8 mouse cellular contexts compared by ENCODE assay signal in genomic region chr5:134688086-134688717, GRCm38 (mm10). TPM values are rescaled to one million over a fixed set of nuclear protein-coding genes. Genes with fewer than 3 reads are reported as not detected.
A peak's percentile ranks its signal among the peaks of the same experiment; 100 is the strongest.
DNase-seq lines count a peak whose midpoint lies in the region; ATAC-seq and TF ChIP-seq lines count a peak whose summit lies in the region.

Gene Limk1, minus strand, starts transcription at chr5:134688598.

- H3K4me3 ChIP-seq in erythroblast, embryonic 14.5 days (replicated peaks) = peak within 1 kb of the TSS; percentile 74
- peak within 1 kb of the TSS; percentile 50 for H3K4me3 ChIP-seq in thymus, adult 2 months (ENCODE audit: control insufficient read depth, insufficient read depth, low read length)
- H3K4me3 ChIP-seq in hindbrain, embryonic 12.5 days = peak within 1 kb of the TSS; percentile 87
- peak within 1 kb of the TSS; percentile 55 to 64 for H3K4me3 ChIP-seq in liver, embryonic 14.5 days (ENCODE audit: insufficient read depth in 1 of 2, low read depth in 2 of 2, low read length in 2 of 2)

- no peaks in the 10 kb centered on the region for H3K36me3 ChIP-seq in erythroblast, embryonic 14.5 days (ENCODE audit: control insufficient read depth)
- H3K36me3 ChIP-seq in thymus, adult 2 months (ENCODE audit: control insufficient read depth, insufficient read depth, low read length) = no peaks in the 10 kb centered on the region
- peaks cover 27% of the 10 kb centered on the region for H3K36me3 ChIP-seq in hindbrain, embryonic 12.5 days
- no peaks in the 10 kb centered on the region for H3K36me3 ChIP-seq in liver, embryonic 14.5 days (replicated peaks; ENCODE audit: control insufficient read depth, insufficient read depth, low read depth)

- peak within 1 kb of the TSS; percentile 30; the same call in 1 of the 2 replicates for H3K27ac ChIP-seq in thymus, adult 2 months (ENCODE audit: control insufficient read depth, insufficient read depth, low read length)
- peak within 1 kb of the TSS; percentile 89 for H3K27ac ChIP-seq in hindbrain, embryonic 12.5 days
- H3K27ac ChIP-seq in liver, embryonic 14.5 days = peak within 1 kb of the TSS; percentile 49

- H3K4me1 ChIP-seq in erythroblast, embryonic 14.5 days (ENCODE audit: control insufficient read depth) = peaks cover 28% of the 10 kb centered on the region
- H3K4me1 ChIP-seq in thymus, adult 2 months (replicated peaks; ENCODE audit: control insufficient read depth, insufficient read depth, low read length) = peaks cover 2% of the 10 kb centered on the region; the same call in 1 of the 2 replicates
- H3K4me1 ChIP-seq in hindbrain, embryonic 12.5 days = peaks cover 22% of the 10 kb centered on the region
- peaks cover 2 to 3% of the 10 kb centered on the region in 2 experiments for H3K4me1 ChIP-seq in liver, embryonic 14.5 days (replicated peaks; ENCODE audit: control insufficient read depth in 2 of 2, insufficient read depth in 2 of 2, low read length in 1 of 2)

- H3K27me3 ChIP-seq in erythroblast, embryonic 14.5 days (ENCODE audit: control insufficient read depth) = peaks cover 20% of the 10 kb centered on the region
- H3K27me3 ChIP-seq in thymus, adult 2 months (ENCODE audit: control insufficient read depth, insufficient read depth, low read length) = no peaks in the 10 kb centered on the region
- no peaks in the 10 kb centered on the region for H3K27me3 ChIP-seq in hindbrain, embryonic 12.5 days
- H3K27me3 ChIP-seq in liver, embryonic 14.5 days (ENCODE audit: control insufficient read depth, insufficient read depth, low read length) = no peaks in the 10 kb centered on the region; the same call in 1 of the 2 replicates

- no peak for TF ChIP-seq EP300 in liver, embryonic 14.5 days (IDR thresholded peaks at IDR 0.05; ENCODE audit: low read depth)

- H3K9me3 ChIP-seq in erythroblast, embryonic 14.5 days (ENCODE audit: control insufficient read depth, low read length) = no peaks in the 10 kb centered on the region
- H3K9me3 ChIP-seq in hindbrain, embryonic 12.5 days (replicated peaks) = no peaks in the 10 kb centered on the region
- no peaks in the 10 kb centered on the region for H3K9me3 ChIP-seq in liver, embryonic 14.5 days (ENCODE audit: control insufficient read depth, low read length)

- H3K4me2 ChIP-seq in hindbrain, embryonic 12.5 days (replicated peaks) = peak within 1 kb of the TSS; percentile 86
- H3K4me2 ChIP-seq in liver, embryonic 14.5 days (ENCODE audit: low read depth) = peak within 1 kb of the TSS; percentile 91

- H3K9ac ChIP-seq in hindbrain, embryonic 12.5 days = peak within 1 kb of the TSS; percentile 91
- H3K9ac ChIP-seq in liver, embryonic 14.5 days (replicated peaks) = peak within 1 kb of the TSS; percentile 50

- no peak for TF ChIP-seq CTCF in thymus, adult 2 months (IDR thresholded peaks at IDR 0.05; ENCODE audit: borderline replicate concordance, control insufficient read depth, extremely low read depth, insufficient read depth, low read length, poor library complexity)
- no peak for TF ChIP-seq CTCF in liver, embryonic 14.5 days (IDR thresholded peaks at IDR 0.05; ENCODE audit: low read depth)

- TF ChIP-seq POLR2A in thymus, adult 2 months (IDR thresholded peaks at IDR 0.05; ENCODE audit: control insufficient read depth, extremely low read depth, insufficient read depth, low read length, poor library complexity) = no peak

- 2% methylated on average over 69 of the region's 69 CpGs for WGBS in thymus, adult 2 months
- under 1% methylated on average over 22 of the region's 69 CpGs for WGBS in hindbrain, embryonic 12.5 days
- WGBS in liver, embryonic 14.5 days (ENCODE audit: insufficient replicate concordance) = under 1% methylated on average over 61 of the region's 69 CpGs

- ATAC-seq in erythroblast, adult 5-6 weeks (replicated peaks; ENCODE audit: low FRiP score, poor library complexity, severe bottlenecking) = no peak
- peak; percentile 57 for ATAC-seq in hindbrain, embryonic 12.5 days (ENCODE audit: low FRiP score)
- no peak for ATAC-seq in liver, embryonic 14.5 days (ENCODE audit: insufficient read depth)
- no peak for ATAC-seq in monocyte, adult 5-6 weeks (replicated peaks; ENCODE audit: insufficient number of reproducible peaks, low FRiP score, low TSS enrichment, poor library complexity, severe bottlenecking)

- no peak for DNase-seq in thymus, adult 2 months
- DNase-seq in thymus, postnatal 4 days = no peak
- DNase-seq in liver, embryonic 14.5 days (ENCODE audit: low read depth in 3 of 3, low spot score in 3 of 3) = no peak
- no peak for DNase-seq in ovary, postnatal 14 days (ENCODE audit: low spot score)

RNA-seq across cellular contexts. Expression of gene Limk1, which starts in this region (rescaled TPM):
- 0.30 and 0.39 TPM in 2 replicates for polyA plus RNA-seq in erythroblast, embryonic 14.5 days (2012)
- total RNA-seq in erythroblast, adult 5-6 weeks (2015; ENCODE audit: low replicate concordance) = 0.19 and 2.1 TPM in 2 replicates
- 2.1 and 3.6 TPM in 2 replicates for total RNA-seq in erythroblast, adult 5-6 weeks (2017; ENCODE audit: low replicate concordance)
- 31.8 TPM in 2 replicates for polyA plus RNA-seq in thymus, adult 2 months (2012; rRNA removed)
- 19.5 and 20.9 TPM in 2 replicates for polyA plus RNA-seq in hindbrain, embryonic 12.5 days (2016; fragmentation: Nextera tagmentation; extraction: Ambion mirVana)
- 1.9 and 2.2 TPM in 2 replicates for polyA plus RNA-seq in liver, embryonic 14.5 days (2012; rRNA removed)
- polyA plus RNA-seq in liver, embryonic 14.5 days (2014; fragmentation: Nextera tagmentation; extraction: Ambion mirVana) = 0.89 and 0.92 TPM in 2 replicates
- total RNA-seq in monocyte, adult 5-6 weeks (2017) = 5.1 to 31.9 TPM (median 6.9 TPM) in 3 replicates

Comparison
In these comparisons a context has a peak if more than half of its experiments do, and no peak if none do; other contexts are left out.
1. H3K27ac ChIP-seq: peak in every context shown above with its lines; median percentile 89 in hindbrain, embryonic 12.5 days; 49 in liver, embryonic 14.5 days; 30 in thymus, adult 2 months.